Mouse (Mus musculus) intestine, embryonic 16.5 days (tissue): ENCODE results near the gene Tmem100. TPM values are rescaled to one million over a fixed set of nuclear protein-coding genes. Genes with fewer than 3 reads are reported as not detected.

Experiments
- ATAC-seq: fragments of 200-750 bp; cut with Nextera tagmentation; 2 replicates; pipeline ENCODE4 v1.8.0; 2017; ENCODE audit warnings: moderate TSS enrichment, moderate library complexity
- H3K27ac ChIP-seq: fragments of 300-500 bp; sonication (generic); 2 replicates; pipeline ENCODE4 v1.5.1; 2014; ENCODE audit warnings: mild to moderate bottlenecking, low read length
- H3K27me3 ChIP-seq: fragments of 300-500 bp; sonication (generic); replicated peaks from 2 replicates; pipeline ENCODE4 v1.6.1; 2014; ENCODE audit warnings: low read length, control low read depth, mixed read lengths; ENCODE audit not compliant: control insufficient read depth, insufficient read depth
- H3K36me3 ChIP-seq: fragments of 300-500 bp; sonication (generic); 2 replicates; pipeline ENCODE4 v1.6.1; 2014; ENCODE audit warnings: low read length, control low read depth; ENCODE audit not compliant: control insufficient read depth, insufficient read depth
- H3K4me1 ChIP-seq: fragments of 300-500 bp; sonication (generic); 2 replicates; pipeline ENCODE4 v1.6.1; 2014; ENCODE audit warnings: low read length, control low read depth, mixed read lengths; ENCODE audit not compliant: control insufficient read depth, insufficient read depth
- H3K4me2 ChIP-seq: fragments of 300-500 bp; sonication (generic); 2 replicates; pipeline ENCODE4 v1.6.1; 2014; ENCODE audit warnings: low read depth, low read length, control low read depth
- H3K4me3 ChIP-seq: fragments of 300-500 bp; sonication (generic); 2 replicates; pipeline ENCODE4 v1.5.1; 2014; ENCODE audit warnings: mild to moderate bottlenecking, low read length
- H3K9ac ChIP-seq: fragments of 300-500 bp; sonication (generic); 2 replicates; pipeline ENCODE4 v1.6.1; 2014; ENCODE audit warnings: low read depth, low read length
- H3K9me3 ChIP-seq: fragments of 300-500 bp; sonication (generic); 2 replicates; pipeline ENCODE4 v1.6.1; 2016; ENCODE audit warnings: low read length, control low read depth; ENCODE audit not compliant: control insufficient read depth
- WGBS: fragments of 180-500 bp; shearing (Covaris S2); extraction: QIAGEN DNeasy Blood & Tissue Kit; methylation state at CpG from one replicate; pipeline ENCODE4 v1.1.7; 2014; 5-methylcytosine and 5-hydroxymethylcytosine counted together
- polyA plus RNA-seq: library from polyadenylated mRNA; unstranded; fragments of >200 nt; fragmentation: Nextera tagmentation; extraction: Ambion mirVana; gene quantifications from 2 replicates; pipeline ENCODE4 v1.2.1, GENCODE M21; 2015

Gene Tmem100
- polyA plus RNA-seq, 1 experiment from 2014 or later = 13.1 TPM

- no peak overlapping the region for H3K9ac ChIP-seq
- WGBS = 93% methylated on average over 4 of the region's 4 CpGs
- no peaks in the 10 kb centered on the region for H3K9me3 ChIP-seq
- peaks cover 5% of the 10 kb centered on the region; the same call in 1 of the 2 replicates for H3K4me1 ChIP-seq
- no peak overlapping the region for H3K4me3 ChIP-seq
- 0 out of 2 replicates have a peak, but pooled peaks have one; percentile 6 for ATAC-seq
- no peak overlapping the region for H3K4me2 ChIP-seq
- no peak overlapping the region for H3K27ac ChIP-seq
- H3K36me3 ChIP-seq = no peaks in the 10 kb centered on the region
- H3K27me3 ChIP-seq = no peaks in the 10 kb centered on the region
These were observed 33.7 kb upstream of the Tmem100 start for GRCm38 (mm10) chr11:89996406-89996805.

GRCm38 (mm10) chr11:89996856-89997255 is 33.3 kb upstream of the Tmem100 start:
- H3K27me3 ChIP-seq = no peaks in the 10 kb centered on the region
- H3K4me2 ChIP-seq = no peak overlapping the region
- H3K27ac ChIP-seq = no peak overlapping the region
- H3K9me3 ChIP-seq = no peaks in the 10 kb centered on the region
- H3K36me3 ChIP-seq = no peaks in the 10 kb centered on the region
- no peak overlapping the region for H3K9ac ChIP-seq
- WGBS = 70% methylated on average over 7 of the region's 7 CpGs
- ATAC-seq = peak; percentile 82
- H3K4me1 ChIP-seq = peaks cover 10% of the 10 kb centered on the region
- H3K4me3 ChIP-seq = no peak overlapping the region

GRCm38 (mm10) chr11:89998996-89999770 is 31.0 kb upstream of the Tmem100 start:
- Histone ChIP-seq H3K36me3 (no peaks in the 10 kb centered on the region), H3K4me2 (no peak overlapping the region), H3K27ac (no peak overlapping the region), H3K4me1 (peaks cover 14% of the 10 kb centered on the region), H3K4me3 (no peak overlapping the region), H3K27me3 (no peaks in the 10 kb centered on the region), H3K9ac (no peak overlapping the region), H3K9me3 (no peaks in the 10 kb centered on the region)
- WGBS = 91% methylated on average over 18 of the region's 18 CpGs
- no peak for ATAC-seq

- no peak for ATAC-seq
- Histone ChIP-seq H3K4me1 (peaks cover 10% of the 10 kb centered on the region), H3K27me3 (no peaks in the 10 kb centered on the region), H3K36me3 (no peaks in the 10 kb centered on the region), H3K4me2 (no peak overlapping the region), H3K4me3 (no peak overlapping the region), H3K9me3 (no peaks in the 10 kb centered on the region), H3K9ac (no peak overlapping the region), H3K27ac (no peak overlapping the region)
- WGBS = 90% methylated on average over 4 of the region's 4 CpGs
These were observed 29.5 kb upstream of the Tmem100 start for GRCm38 (mm10) chr11:90000666-90001065.

- no peak for ATAC-seq
- peak overlapping the region; percentile 76 for H3K9ac ChIP-seq
- no peaks in the 10 kb centered on the region for H3K27me3 ChIP-seq
- H3K4me1 ChIP-seq = peaks cover 10% of the 10 kb centered on the region
- H3K27ac ChIP-seq = no peak overlapping the region
- no peaks in the 10 kb centered on the region for H3K9me3 ChIP-seq
- peak overlapping the region; percentile 76 for H3K4me3 ChIP-seq
- H3K36me3 ChIP-seq = no peaks in the 10 kb centered on the region
- H3K4me2 ChIP-seq = peak overlapping the region; percentile 70
- WGBS = 83% methylated on average over 10 of the region's 10 CpGs
These were observed 28.5 kb upstream of the Tmem100 start for GRCm38 (mm10) chr11:90001396-90002230.

- Histone ChIP-seq H3K4me3 (peak within 1 kb of the TSS; percentile 76), H3K4me2 (peak within 1 kb of the TSS; percentile 70), H3K36me3 (no peaks in the 10 kb centered on the region), H3K27me3 (no peaks in the 10 kb centered on the region), H3K4me1 (peaks cover 10% of the 10 kb centered on the region), H3K27ac (peak within 1 kb of the TSS; percentile 63), H3K9me3 (no peaks in the 10 kb centered on the region), H3K9ac (peak within 1 kb of the TSS; percentile 76)
- ATAC-seq = peak; percentile 98
- 7% methylated on average over 35 of the region's 35 CpGs for WGBS
These were observed 27.7 kb upstream of the Tmem100 start, which contains the start of gene Pctp for GRCm38 (mm10) chr11:90002231-90002986. Pctp (minus strand) TSS chr11:90002894.

GRCm38 (mm10) chr11:90002987-90003348 is 27.2 kb upstream of the Tmem100 start:
- Histone ChIP-seq H3K9me3 (no peaks in the 10 kb centered on the region), H3K4me1 (peaks cover 10% of the 10 kb centered on the region), H3K9ac (peak overlapping the region; percentile 76; the same call in 1 of the 2 replicates), H3K27ac (no peak overlapping the region), H3K4me2 (peak overlapping the region; percentile 70), H3K27me3 (no peaks in the 10 kb centered on the region), H3K4me3 (peak overlapping the region; percentile 76), H3K36me3 (no peaks in the 10 kb centered on the region)
- no peak for ATAC-seq
- 14% methylated on average over 8 of the region's 8 CpGs for WGBS

GRCm38 (mm10) chr11:90003386-90003785 is 26.8 kb upstream of the Tmem100 start:
- no peak overlapping the region for H3K9ac ChIP-seq
- WGBS = 95% methylated on average over 4 of the region's 4 CpGs
- H3K9me3 ChIP-seq = no peaks in the 10 kb centered on the region
- no peaks in the 10 kb centered on the region for H3K27me3 ChIP-seq
- H3K4me3 ChIP-seq = no peak overlapping the region
- ATAC-seq = no peak
- no peak overlapping the region for H3K4me2 ChIP-seq
- H3K4me1 ChIP-seq = peaks cover 11% of the 10 kb centered on the region
- H3K27ac ChIP-seq = no peak overlapping the region
- H3K36me3 ChIP-seq = no peaks in the 10 kb centered on the region

- no peaks in the 10 kb centered on the region for H3K36me3 ChIP-seq
- H3K4me1 ChIP-seq = peaks cover 12% of the 10 kb centered on the region
- no peak overlapping the region for H3K27ac ChIP-seq
- no peak overlapping the region for H3K4me2 ChIP-seq
- no peaks in the 10 kb centered on the region for H3K27me3 ChIP-seq
- no peak overlapping the region for H3K4me3 ChIP-seq
- H3K9ac ChIP-seq = no peak overlapping the region
- no peaks in the 10 kb centered on the region for H3K9me3 ChIP-seq
- 51% methylated on average over 4 of the region's 4 CpGs for WGBS
- ATAC-seq = no peak
These were observed 24.0 kb upstream of the Tmem100 start for GRCm38 (mm10) chr11:90006111-90006510.
